Mouse (Mus musculus) limb, embryonic 15.5 days (tissue): ENCODE data around the gene Trim29. TPM values are rescaled to one million over a fixed set of nuclear protein-coding genes. Genes with fewer than 3 reads are reported as not detected.

Experiments used
- ATAC-seq: fragments of 200-750 bp; cut with Nextera tagmentation; 2 replicates; pipeline ENCODE4 v1.8.0; 2017; ENCODE audit warnings: low read depth, moderate TSS enrichment; ENCODE audit not compliant: insufficient number of reproducible peaks, low FRiP score, low TSS enrichment
- H3K27ac ChIP-seq: fragments of 300-500 bp; sonication (generic); 2 replicates; pipeline ENCODE4 v1.5.1; 2015; ENCODE audit warnings: moderate library complexity, mild to moderate bottlenecking, inconsistent platforms
- H3K27me3 ChIP-seq: fragments of 300-500 bp; sonication (generic); 2 replicates; pipeline ENCODE4 v1.6.1; 2015; ENCODE audit warnings: inconsistent platforms
- H3K36me3 ChIP-seq: fragments of 300-500 bp; sonication (generic); 2 replicates; pipeline ENCODE4 v1.6.1; 2015; ENCODE audit warnings: inconsistent platforms
- H3K4me1 ChIP-seq: fragments of 300-500 bp; sonication (generic); 2 replicates; pipeline ENCODE4 v1.6.1; 2015; ENCODE audit warnings: inconsistent platforms
- H3K4me2 ChIP-seq: fragments of 300-500 bp; sonication (generic); 2 replicates; pipeline ENCODE4 v1.6.1; 2015; ENCODE audit warnings: mild to moderate bottlenecking, inconsistent platforms
- H3K4me3 ChIP-seq: fragments of 300-500 bp; sonication (generic); 2 replicates; pipeline ENCODE4 v1.5.1; 2015; ENCODE audit warnings: mild to moderate bottlenecking, inconsistent platforms
- H3K9ac ChIP-seq: fragments of 300-500 bp; sonication (generic); 2 replicates; pipeline ENCODE4 v1.6.1; 2015; ENCODE audit warnings: inconsistent platforms
- H3K9me3 ChIP-seq: fragments of 300-500 bp; sonication (generic); 2 replicates; pipeline ENCODE4 v1.6.1; 2016; ENCODE audit warnings: inconsistent platforms
- WGBS: fragments of 180-500 bp; shearing (Covaris S2); methylation state at CpG from one replicate; pipeline ENCODE4 v1.1.7; 2015; 5-methylcytosine and 5-hydroxymethylcytosine counted together
- polyA plus RNA-seq: library from polyadenylated mRNA; unstranded; fragments of >200 nt; fragmentation: Nextera tagmentation; extraction: Ambion mirVana; gene quantifications from 2 replicates; pipeline ENCODE4 v1.2.1, GENCODE M21; 2015

The Trim29 gene
- polyA plus RNA-seq, 1 experiment from 2014 or later = 186 TPM

- H3K4me2 ChIP-seq = no peak overlapping the region
- no peaks in the 10 kb centered on the region for H3K36me3 ChIP-seq
- no peaks in the 10 kb centered on the region for H3K9me3 ChIP-seq
- peaks cover 20% of the 10 kb centered on the region for H3K27me3 ChIP-seq
- no peak overlapping the region for H3K9ac ChIP-seq
- H3K4me1 ChIP-seq = peaks cover 28% of the 10 kb centered on the region
- no peak overlapping the region for H3K4me3 ChIP-seq
- ATAC-seq = no peak
- WGBS = 74% methylated on average over 9 of the region's 9 CpGs
- no peak overlapping the region for H3K27ac ChIP-seq
These were observed 36.9 kb upstream of the Trim29 start for GRCm38 (mm10) chr9:43273735-43274134.

- WGBS = 4% methylated on average over 6 of the region's 6 CpGs
- Histone ChIP-seq H3K4me1 (peaks cover 20% of the 10 kb centered on the region), H3K27ac (no peak overlapping the region), H3K4me3 (no peak overlapping the region), H3K27me3 (no peaks in the 10 kb centered on the region), H3K4me2 (no peak overlapping the region), H3K9me3 (no peaks in the 10 kb centered on the region), H3K9ac (no peak overlapping the region), H3K36me3 (no peaks in the 10 kb centered on the region)
- peak; percentile 87 for ATAC-seq
These were observed 26.4 kb upstream of the Trim29 start for GRCm38 (mm10) chr9:43284284-43284683.

DNA sequence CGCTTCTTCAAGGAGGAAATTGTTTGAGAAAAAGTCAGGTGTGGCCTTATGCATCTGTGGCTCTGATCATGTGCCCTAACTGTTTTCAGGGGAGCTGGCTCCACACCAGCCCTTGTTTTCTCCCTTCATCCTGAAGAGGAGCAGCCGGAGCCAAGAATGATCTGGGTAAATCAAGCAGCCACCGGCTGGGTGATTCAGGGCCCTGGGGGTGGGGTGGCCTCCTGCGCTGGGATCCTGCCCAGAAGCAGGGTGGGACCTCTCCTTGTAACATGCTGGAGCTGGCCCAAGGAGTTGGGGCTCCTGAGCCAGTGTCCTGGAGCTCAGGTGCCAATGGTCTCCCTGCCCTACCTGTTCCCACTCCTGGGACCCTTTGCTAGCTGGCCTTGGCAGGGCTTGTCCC is 25.4 kb upstream of the Trim29 start:
- WGBS = 69% methylated on average over 4 of the region's 4 CpGs
- Histone ChIP-seq H3K27me3 (no peaks in the 10 kb centered on the region), H3K27ac (no peak overlapping the region), H3K4me2 (no peak overlapping the region), H3K4me1 (peaks cover 20% of the 10 kb centered on the region), H3K36me3 (no peaks in the 10 kb centered on the region), H3K9ac (no peak overlapping the region), H3K9me3 (no peaks in the 10 kb centered on the region), H3K4me3 (no peak overlapping the region)
- no peak for ATAC-seq

GRCm38 (mm10) chr9:43286870-43287269 is 23.8 kb upstream of the Trim29 start:
- no peaks in the 10 kb centered on the region for H3K36me3 ChIP-seq
- 1% methylated on average over 20 of the region's 20 CpGs for WGBS
- H3K27ac ChIP-seq = no peak overlapping the region
- no peak overlapping the region for H3K9ac ChIP-seq
- no peak for ATAC-seq
- H3K27me3 ChIP-seq = no peaks in the 10 kb centered on the region
- peak overlapping the region; percentile 33 for H3K4me2 ChIP-seq
- peaks cover 14% of the 10 kb centered on the region for H3K4me1 ChIP-seq
- H3K9me3 ChIP-seq = no peaks in the 10 kb centered on the region
- H3K4me3 ChIP-seq = no peak overlapping the region

GRCm38 (mm10) chr9:43293058-43293457 is 17.6 kb upstream of the Trim29 start:
- Histone ChIP-seq H3K4me2 (no peak overlapping the region), H3K27me3 (no peaks in the 10 kb centered on the region), H3K4me3 (no peak overlapping the region), H3K9me3 (no peaks in the 10 kb centered on the region; the same call in 1 of the 2 replicates), H3K27ac (no peak overlapping the region), H3K9ac (no peak overlapping the region), H3K36me3 (no peaks in the 10 kb centered on the region), H3K4me1 (no peaks in the 10 kb centered on the region)
- WGBS = 82% methylated on average over 6 of the region's 6 CpGs
- ATAC-seq = no peak

GRCm38 (mm10) chr9:43300394-43300793 is 10.3 kb upstream of the Trim29 start:
- Histone ChIP-seq H3K9ac (no peak overlapping the region), H3K27ac (no peak overlapping the region), H3K4me3 (no peak overlapping the region), H3K9me3 (no peaks in the 10 kb centered on the region; the same call in 1 of the 2 replicates), H3K27me3 (no peaks in the 10 kb centered on the region), H3K36me3 (no peaks in the 10 kb centered on the region), H3K4me1 (no peaks in the 10 kb centered on the region), H3K4me2 (no peak overlapping the region)
- 54% methylated on average over 10 of the region's 10 CpGs for WGBS
- ATAC-seq = no peak

- no peaks in the 10 kb centered on the region for H3K27me3 ChIP-seq
- H3K36me3 ChIP-seq = no peaks in the 10 kb centered on the region
- 60% methylated on average over 4 of the region's 4 CpGs for WGBS
- no peak overlapping the region for H3K4me2 ChIP-seq
- no peak overlapping the region for H3K27ac ChIP-seq
- H3K9me3 ChIP-seq = no peaks in the 10 kb centered on the region
- no peak overlapping the region for H3K9ac ChIP-seq
- 0 out of 2 replicates have a peak, but pooled peaks cover 4% of the 10 kb centered on the region for H3K4me1 ChIP-seq
- no peak for ATAC-seq
- H3K4me3 ChIP-seq = no peak overlapping the region
These were observed 7.7 kb upstream of the Trim29 start for GRCm38 (mm10) chr9:43302989-43303388.

DNA sequence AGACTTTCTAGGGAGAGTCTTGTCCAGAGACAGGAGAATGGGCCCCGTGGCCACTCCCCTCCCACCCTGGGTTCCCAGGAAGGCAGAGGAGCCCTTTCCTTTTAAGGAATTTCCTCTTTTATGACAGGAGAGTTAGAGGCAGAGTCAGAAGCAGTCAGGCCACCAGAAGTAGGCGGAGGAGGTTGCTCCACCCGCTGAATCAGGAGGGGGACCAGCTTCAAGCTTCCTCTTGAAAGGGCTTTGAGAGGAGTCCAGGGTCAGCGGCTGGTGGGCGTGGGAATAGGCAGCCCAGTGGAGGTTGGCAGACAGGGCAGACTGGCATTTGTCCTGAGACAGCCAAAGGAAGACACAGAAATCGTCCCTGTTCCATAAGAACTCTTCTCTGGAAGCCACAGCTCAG is 4.8 kb upstream of the Trim29 start:
- Histone ChIP-seq H3K9me3 (no peaks in the 10 kb centered on the region), H3K9ac (no peak overlapping the region), H3K36me3 (no peaks in the 10 kb centered on the region), H3K4me3 (no peak overlapping the region), H3K27ac (no peak overlapping the region), H3K4me2 (no peak overlapping the region), H3K27me3 (no peaks in the 10 kb centered on the region), H3K4me1 (0 out of 2 replicates have a peak, but pooled peaks cover 4% of the 10 kb centered on the region)
- WGBS = 47% methylated on average over 6 of the region's 6 CpGs
- ATAC-seq = no peak

DNA sequence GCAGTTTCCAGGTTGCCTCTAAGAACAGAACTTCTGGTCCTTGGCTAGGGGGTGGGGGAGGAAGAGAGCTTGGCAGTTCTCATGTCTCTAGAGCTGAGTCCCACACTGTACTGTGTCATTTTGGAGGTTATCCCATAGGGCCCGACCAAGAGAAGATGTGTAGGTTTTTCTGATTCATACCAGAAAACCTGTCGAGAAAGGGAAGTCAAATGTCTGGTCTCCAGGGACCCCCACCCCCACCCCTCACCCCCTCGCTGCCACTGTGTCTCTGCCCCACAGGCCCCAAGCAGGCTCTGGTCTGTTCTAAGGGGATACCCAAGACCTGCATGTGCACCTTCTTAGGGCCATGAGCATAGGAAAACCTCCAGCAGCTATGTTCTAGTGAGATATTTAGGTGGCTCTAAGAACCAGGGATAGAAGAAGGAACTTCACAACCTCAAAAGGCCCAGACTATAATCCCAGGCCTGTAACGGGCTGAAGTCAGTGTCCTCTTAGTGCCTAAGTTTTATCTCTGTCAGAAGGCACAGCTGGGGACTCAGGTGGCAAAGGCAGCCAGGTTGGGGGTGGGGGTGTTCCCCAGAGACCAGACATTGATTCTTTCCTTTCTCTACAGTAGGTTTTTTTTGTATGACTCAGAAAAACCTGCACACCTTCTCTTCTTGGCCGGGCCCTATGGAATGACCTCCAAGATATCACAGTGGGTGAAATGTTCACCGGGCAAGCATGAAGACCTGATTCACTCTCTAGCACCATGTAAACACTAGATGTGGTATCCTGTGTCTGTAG is 1.4 kb upstream of the Trim29 start:
- WGBS = 84% methylated on average over 6 of the region's 6 CpGs
- no peak for ATAC-seq
- Histone ChIP-seq H3K4me1 (0 out of 2 replicates have a peak, but pooled peaks cover 4% of the 10 kb centered on the region), H3K27me3 (no peaks in the 10 kb centered on the region), H3K27ac (no peak overlapping the region), H3K9me3 (no peaks in the 10 kb centered on the region), H3K4me2 (no peak overlapping the region), H3K36me3 (no peaks in the 10 kb centered on the region), H3K4me3 (no peak overlapping the region), H3K9ac (no peak overlapping the region)

DNA sequence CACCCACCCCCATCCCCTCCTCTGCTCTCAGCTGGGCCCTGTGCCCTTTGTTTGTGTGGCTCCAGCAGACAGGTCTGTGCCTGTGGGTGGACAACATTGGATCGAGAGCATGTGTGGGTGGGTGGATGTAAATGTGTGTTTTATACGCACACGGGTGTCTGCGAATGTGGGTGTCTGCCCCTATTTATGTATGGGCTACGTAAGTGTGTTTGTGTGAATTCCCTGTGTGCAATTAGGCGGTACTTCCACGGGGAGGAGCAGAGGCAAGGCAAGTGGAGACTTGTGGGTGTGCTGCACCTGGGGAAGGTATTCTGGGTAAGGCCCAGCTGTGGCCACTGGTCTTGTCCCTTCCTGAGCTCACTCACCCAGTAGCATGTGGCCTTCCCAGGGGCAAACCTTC is 1.5 kb downstream of the Trim29 start:
- Histone ChIP-seq H3K9me3 (no peaks in the 10 kb centered on the region), H3K4me3 (peak overlapping the region; percentile 35), H3K4me2 (peak overlapping the region; percentile 32), H3K9ac (no peak overlapping the region), H3K4me1 (0 out of 2 replicates have a peak, but pooled peaks cover 5% of the 10 kb centered on the region), H3K36me3 (no peaks in the 10 kb centered on the region), H3K27me3 (no peaks in the 10 kb centered on the region), H3K27ac (peak overlapping the region; percentile 30)
- ATAC-seq = no peak
- WGBS = 68% methylated on average over 7 of the region's 7 CpGs

GRCm38 (mm10) chr9:43313805-43314204 is 3.2 kb downstream of the Trim29 start:
- H3K4me2 ChIP-seq = peak overlapping the region; percentile 32; the same call in 1 of the 2 replicates
- 0 out of 2 replicates have a peak overlapping the region, but pooled peaks have one; percentile 30 for H3K27ac ChIP-seq

GRCm38 (mm10) chr9:43315320-43315950 is 4.8 kb downstream of the Trim29 start:
- H3K27ac ChIP-seq = peak overlapping the region; percentile 65; the same call in 1 of the 2 replicates

More at GRCm38 (mm10) chr9:43313805-43314204, 3.2 kb downstream of the Trim29 start:
- Histone ChIP-seq H3K4me1 (peaks cover 14% of the 10 kb centered on the region; the same call in 1 of the 2 replicates), H3K4me3 (peak overlapping the region; percentile 35), H3K9ac (no peak overlapping the region), H3K9me3 (no peaks in the 10 kb centered on the region), H3K36me3 (no peaks in the 10 kb centered on the region), H3K27me3 (no peaks in the 10 kb centered on the region)
- ATAC-seq = no peak
- WGBS = 58% methylated on average over 3 of the region's 3 CpGs

More at GRCm38 (mm10) chr9:43315320-43315950, 4.8 kb downstream of the Trim29 start:
- Histone ChIP-seq H3K4me3 (no peak overlapping the region), H3K4me1 (peaks cover 15% of the 10 kb centered on the region; the same call in 1 of the 2 replicates), H3K27me3 (no peaks in the 10 kb centered on the region), H3K4me2 (peak overlapping the region; percentile 19; the same call in 1 of the 2 replicates), H3K9me3 (no peaks in the 10 kb centered on the region), H3K9ac (no peak overlapping the region), H3K36me3 (no peaks in the 10 kb centered on the region)
- no peak for ATAC-seq
- 70% methylated on average over 3 of the region's 3 CpGs for WGBS
